Mouse (Mus musculus): ENCODE data around the gene Sh3rf3. TPM values are rescaled to one million over a fixed set of nuclear protein-coding genes. Genes with fewer than 3 reads are reported as not detected.

Sh3rf3 gene
- polyA plus RNA-seq, 1 experiment from 2014 or later = 0.43 TPM

DNA sequence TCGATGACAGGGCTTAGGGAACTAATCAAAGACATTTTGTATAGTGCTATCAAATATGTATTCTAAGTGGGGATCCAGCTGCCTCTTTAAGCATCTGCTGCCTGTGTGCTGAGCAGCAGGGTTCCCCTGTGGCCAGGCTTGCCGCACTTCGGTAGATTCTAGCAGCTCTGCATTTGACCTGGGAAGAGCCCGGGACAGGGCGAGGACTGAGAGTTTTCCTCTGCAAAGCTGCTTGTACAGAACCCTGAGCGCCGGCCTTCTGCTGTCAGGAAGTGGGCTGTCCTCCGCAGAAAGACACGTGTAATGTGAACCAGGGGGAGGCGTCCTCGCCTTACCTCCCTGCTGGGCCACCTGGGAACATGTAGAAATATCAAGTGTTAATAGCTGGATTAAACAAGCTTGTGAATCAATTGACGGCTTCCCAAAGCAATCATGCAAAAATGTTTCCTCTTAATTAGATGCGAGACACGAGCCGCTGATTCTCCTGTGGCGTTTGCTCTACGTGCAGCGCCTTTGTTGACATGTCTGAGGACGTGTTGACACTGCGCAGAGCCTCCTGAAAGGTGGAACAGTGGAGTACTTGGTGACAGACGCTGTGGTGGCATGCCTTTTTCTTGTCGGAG is 119.1 kb downstream of the Sh3rf3 start:
- no peaks in the 10 kb centered on the region for H3K9me3 ChIP-seq
- no peaks in the 10 kb centered on the region for H3K36me3 ChIP-seq
- ATAC-seq = peak; percentile 75
- no peaks in the 10 kb centered on the region for H3K27me3 ChIP-seq (replicated peaks)
- no peak overlapping the region for H3K9ac ChIP-seq
- H3K4me1 ChIP-seq (replicated peaks) = no peaks in the 10 kb centered on the region
- no peak overlapping the region for H3K27ac ChIP-seq
- WGBS = 17% methylated on average over 22 of the region's 22 CpGs
- peak overlapping the region; percentile 42 for H3K4me2 ChIP-seq (replicated peaks)
- peak overlapping the region; percentile 16; the same call in 1 of the 2 replicates for H3K4me3 ChIP-seq (replicated peaks)

GRCm38 (mm10) chr10:58935606-58936005 is 122.4 kb downstream of the Sh3rf3 start:
- no peak overlapping the region for H3K4me2 ChIP-seq (replicated peaks)
- no peaks in the 10 kb centered on the region for H3K27me3 ChIP-seq (replicated peaks)
- H3K36me3 ChIP-seq = no peaks in the 10 kb centered on the region
- WGBS = 85% methylated on average over 6 of the region's 6 CpGs
- no peak overlapping the region for H3K27ac ChIP-seq
- H3K9ac ChIP-seq = no peak overlapping the region
- no peaks in the 10 kb centered on the region for H3K4me1 ChIP-seq (replicated peaks)
- no peaks in the 10 kb centered on the region for H3K9me3 ChIP-seq
- no peak overlapping the region for H3K4me3 ChIP-seq (replicated peaks)
- ATAC-seq = no peak

DNA sequence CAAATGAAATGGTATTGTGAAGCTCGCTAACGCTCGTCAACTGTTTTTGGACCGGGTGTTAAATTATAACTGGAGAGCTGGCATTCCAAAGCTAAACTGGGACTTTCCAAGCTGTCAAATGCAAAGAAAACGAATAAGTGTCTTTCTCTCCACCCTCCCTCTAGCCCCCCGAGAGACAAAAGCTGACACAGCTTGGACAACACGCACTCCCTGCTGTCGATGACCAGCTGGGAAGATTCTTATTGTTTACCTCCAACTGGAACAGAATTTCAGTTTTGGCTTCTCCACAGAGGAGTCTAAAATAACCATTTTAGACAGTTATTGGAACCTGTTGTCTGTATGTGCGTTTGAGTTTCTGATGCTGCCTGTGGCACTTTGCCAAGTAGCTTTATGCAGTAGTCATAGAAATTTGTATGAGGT is 123.3 kb downstream of the Sh3rf3 start:
- 0 out of 2 replicates have a peak, but pooled peaks have one; percentile 51 for ATAC-seq
- H3K9me3 ChIP-seq = no peaks in the 10 kb centered on the region
- H3K4me2 ChIP-seq (replicated peaks) = no peak overlapping the region
- H3K4me1 ChIP-seq (replicated peaks) = no peaks in the 10 kb centered on the region
- no peaks in the 10 kb centered on the region for H3K27me3 ChIP-seq (replicated peaks)
- no peak overlapping the region for H3K9ac ChIP-seq
- WGBS = 48% methylated on average over 9 of the region's 9 CpGs
- H3K4me3 ChIP-seq (replicated peaks) = no peak overlapping the region
- H3K36me3 ChIP-seq = no peaks in the 10 kb centered on the region
- H3K27ac ChIP-seq = no peak overlapping the region

- no peaks in the 10 kb centered on the region for H3K36me3 ChIP-seq
- H3K27me3 ChIP-seq (replicated peaks) = no peaks in the 10 kb centered on the region
- no peak overlapping the region for H3K9ac ChIP-seq
- no peak overlapping the region for H3K4me3 ChIP-seq (replicated peaks)
- H3K4me1 ChIP-seq (replicated peaks) = no peaks in the 10 kb centered on the region
- no peak overlapping the region for H3K27ac ChIP-seq
- no peaks in the 10 kb centered on the region for H3K9me3 ChIP-seq
- ATAC-seq = no peak
- 71% methylated on average over 3 of the region's 3 CpGs for WGBS
- H3K4me2 ChIP-seq (replicated peaks) = no peak overlapping the region
Observed at GRCm38 (mm10) chr10:58937521-58937920, 124.4 kb downstream of the Sh3rf3 start.

GRCm38 (mm10) chr10:58942819-58943218 is 129.7 kb downstream of the Sh3rf3 start:
- H3K4me2 ChIP-seq (replicated peaks) = no peak overlapping the region
- H3K9me3 ChIP-seq = no peaks in the 10 kb centered on the region
- no peak overlapping the region for H3K9ac ChIP-seq
- H3K27me3 ChIP-seq (replicated peaks) = no peaks in the 10 kb centered on the region
- H3K4me1 ChIP-seq (replicated peaks) = no peaks in the 10 kb centered on the region
- WGBS = 77% methylated on average over 3 of the region's 3 CpGs
- H3K4me3 ChIP-seq (replicated peaks) = no peak overlapping the region
- no peaks in the 10 kb centered on the region for H3K36me3 ChIP-seq
- ATAC-seq = no peak
- H3K27ac ChIP-seq = no peak overlapping the region

DNA sequence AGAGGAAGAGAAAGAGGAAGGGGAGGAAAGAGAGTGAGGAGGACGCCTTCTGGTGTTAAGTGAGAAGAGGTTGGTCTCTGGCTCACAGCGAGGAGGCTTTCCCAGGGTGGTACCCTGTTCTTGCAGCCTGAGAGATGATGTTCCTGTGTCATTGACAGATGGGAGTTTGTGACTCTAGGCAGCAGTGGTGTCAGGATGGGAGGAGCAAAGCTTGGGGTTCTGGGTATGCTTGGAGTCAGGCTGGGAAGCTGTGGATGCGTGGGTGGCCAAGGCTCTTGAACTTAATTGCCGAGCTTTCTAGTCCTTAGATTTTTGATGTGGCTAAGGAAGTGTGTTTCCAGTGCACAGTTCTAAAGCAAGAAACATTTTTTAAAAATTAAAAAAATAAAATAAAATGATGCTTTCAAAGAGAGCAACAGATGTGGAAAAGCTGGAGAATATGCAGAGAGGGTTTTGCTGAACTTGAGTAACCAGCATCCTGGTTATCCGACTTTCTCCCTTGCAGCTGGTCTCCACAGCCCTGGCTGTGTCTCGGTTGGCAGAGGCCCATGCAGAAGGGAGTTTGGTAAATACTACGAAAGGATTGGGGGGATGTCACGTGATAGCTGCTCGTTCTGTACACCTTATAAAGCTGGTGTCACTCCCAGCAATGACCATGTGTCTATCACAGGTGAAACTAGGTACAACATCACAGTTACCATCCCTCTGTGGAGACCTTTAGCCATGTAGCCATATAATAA is 130.7 kb downstream of the Sh3rf3 start:
- Histone ChIP-seq H3K4me1 (replicated peaks) (no peaks in the 10 kb centered on the region), H3K36me3 (no peaks in the 10 kb centered on the region), H3K9me3 (no peaks in the 10 kb centered on the region), H3K27me3 (replicated peaks) (no peaks in the 10 kb centered on the region), H3K4me2 (replicated peaks) (no peak overlapping the region), H3K4me3 (replicated peaks) (no peak overlapping the region), H3K9ac (no peak overlapping the region), H3K27ac (no peak overlapping the region)
- 68% methylated on average over 9 of the region's 9 CpGs for WGBS
- ATAC-seq = no peak

DNA sequence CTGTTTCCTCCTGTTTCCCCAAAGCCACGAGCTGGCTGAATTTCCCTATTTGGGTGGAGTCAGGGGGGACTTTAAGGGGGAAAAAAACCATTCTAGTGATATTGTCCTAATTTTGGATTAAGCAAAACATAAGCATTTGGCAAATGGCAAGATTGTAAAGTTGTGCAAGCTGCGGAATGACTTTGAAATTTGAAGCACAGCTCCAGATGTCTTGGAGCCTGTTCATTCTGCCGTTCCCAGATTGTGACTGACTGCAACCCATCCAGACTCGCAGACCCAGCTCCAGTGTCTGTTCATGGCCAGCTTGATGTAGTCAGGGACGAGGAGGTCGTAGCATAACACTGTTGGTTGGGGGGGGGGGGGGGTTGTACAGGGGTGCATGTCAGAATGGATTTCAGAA is 131.8 kb downstream of the Sh3rf3 start:
- Histone ChIP-seq H3K27me3 (replicated peaks) (no peaks in the 10 kb centered on the region), H3K9ac (no peak overlapping the region), H3K9me3 (no peaks in the 10 kb centered on the region), H3K4me2 (replicated peaks) (no peak overlapping the region), H3K36me3 (no peaks in the 10 kb centered on the region), H3K4me1 (replicated peaks) (no peaks in the 10 kb centered on the region), H3K27ac (no peak overlapping the region), H3K4me3 (replicated peaks) (no peak overlapping the region)
- 57% methylated on average over 6 of the region's 6 CpGs for WGBS
- ATAC-seq = no peak

- Histone ChIP-seq H3K27me3 (replicated peaks) (no peaks in the 10 kb centered on the region), H3K4me3 (replicated peaks) (no peak overlapping the region), H3K36me3 (no peaks in the 10 kb centered on the region), H3K4me2 (replicated peaks) (no peak overlapping the region), H3K9ac (no peak overlapping the region), H3K27ac (no peak overlapping the region), H3K4me1 (replicated peaks) (no peaks in the 10 kb centered on the region), H3K9me3 (no peaks in the 10 kb centered on the region)
- WGBS = 39% methylated on average over 11 of the region's 11 CpGs
- ATAC-seq = no peak
Observed at GRCm38 (mm10) chr10:58949770-58950638, 136.8 kb downstream of the Sh3rf3 start.

DNA sequence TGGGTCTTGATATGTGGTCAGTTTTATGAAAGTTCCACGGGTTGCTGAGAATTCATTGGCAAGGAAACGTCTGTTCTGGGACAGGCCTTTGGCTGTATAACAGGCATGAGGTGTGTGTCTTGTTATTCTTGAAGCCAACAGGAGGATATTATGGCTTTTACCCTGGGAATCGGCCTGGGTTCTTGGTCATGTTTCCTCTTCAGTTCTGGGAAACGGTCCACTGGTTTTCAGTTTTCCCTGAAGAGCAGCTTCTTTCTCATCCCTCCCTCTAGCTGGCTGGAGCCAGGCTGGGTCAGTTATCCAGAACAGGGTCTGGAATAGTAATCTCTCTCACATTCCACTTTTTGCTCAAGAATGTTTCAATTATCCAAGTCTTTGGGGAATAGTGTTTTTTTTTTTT is 147.0 kb downstream of the Sh3rf3 start:
- 77% methylated on average over 4 of the region's 4 CpGs for WGBS
- Histone ChIP-seq H3K4me2 (replicated peaks) (no peak overlapping the region), H3K27ac (no peak overlapping the region), H3K4me1 (replicated peaks) (no peaks in the 10 kb centered on the region), H3K27me3 (replicated peaks) (no peaks in the 10 kb centered on the region), H3K9ac (no peak overlapping the region), H3K9me3 (no peaks in the 10 kb centered on the region), H3K4me3 (replicated peaks) (no peak overlapping the region), H3K36me3 (no peaks in the 10 kb centered on the region)
- ATAC-seq = no peak

DNA sequence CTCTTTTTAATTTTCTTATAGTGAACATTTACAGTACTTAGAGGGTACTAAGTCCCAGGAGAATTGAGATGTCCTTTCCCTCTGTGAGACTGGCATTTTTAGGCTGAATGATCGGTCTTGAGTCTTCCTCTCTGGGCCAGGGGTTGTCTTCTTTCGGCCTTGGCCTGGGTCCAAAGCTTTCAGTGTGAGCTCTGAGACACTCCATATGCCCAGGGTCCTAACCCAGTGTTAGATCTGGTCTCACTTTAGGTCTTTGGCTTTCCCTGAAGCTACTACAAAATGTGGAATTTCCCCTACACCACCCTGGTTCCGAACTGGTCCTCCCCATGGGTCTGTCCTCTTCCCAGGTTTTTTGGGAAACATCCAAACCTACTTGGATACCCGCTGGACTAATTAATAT is 155.1 kb downstream of the Sh3rf3 start:
- Histone ChIP-seq H3K4me2 (replicated peaks) (no peak overlapping the region), H3K4me3 (replicated peaks) (no peak overlapping the region), H3K9ac (no peak overlapping the region), H3K9me3 (no peaks in the 10 kb centered on the region), H3K27me3 (replicated peaks) (no peaks in the 10 kb centered on the region), H3K4me1 (replicated peaks) (no peaks in the 10 kb centered on the region), H3K27ac (no peak overlapping the region), H3K36me3 (no peaks in the 10 kb centered on the region)
- WGBS = 63% methylated on average over 4 of the region's 4 CpGs
- no peak for ATAC-seq

DNA sequence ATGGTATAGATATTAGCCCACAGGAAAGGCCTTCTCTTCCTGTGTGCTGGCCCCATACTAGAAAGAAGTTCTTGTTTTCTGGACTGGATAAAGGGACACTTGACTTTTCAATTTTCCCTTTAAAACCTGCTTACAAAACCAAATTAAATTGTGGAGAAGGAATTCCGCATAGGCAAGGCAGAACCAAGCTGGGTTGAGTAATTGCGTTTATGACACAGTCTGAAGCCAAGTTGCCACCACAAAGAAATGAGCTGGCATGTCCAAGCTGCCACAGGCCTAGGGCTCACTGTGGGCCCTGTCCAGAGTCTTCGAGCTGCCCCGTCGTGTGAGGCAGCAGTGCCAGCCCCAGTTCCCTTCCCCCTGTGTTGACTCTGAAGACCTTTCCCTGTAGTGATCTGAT is 156.2 kb downstream of the Sh3rf3 start:
- no peaks in the 10 kb centered on the region for H3K36me3 ChIP-seq
- no peak overlapping the region for H3K4me3 ChIP-seq (replicated peaks)
- 79% methylated on average over 5 of the region's 5 CpGs for WGBS
- H3K4me2 ChIP-seq (replicated peaks) = no peak overlapping the region
- no peak overlapping the region for H3K9ac ChIP-seq
- H3K27me3 ChIP-seq (replicated peaks) = no peaks in the 10 kb centered on the region
- no peak for ATAC-seq
- H3K9me3 ChIP-seq = no peaks in the 10 kb centered on the region
- no peak overlapping the region for H3K27ac ChIP-seq
- no peaks in the 10 kb centered on the region for H3K4me1 ChIP-seq (replicated peaks)

- Histone ChIP-seq H3K27me3 (replicated peaks) (no peaks in the 10 kb centered on the region), H3K36me3 (no peaks in the 10 kb centered on the region), H3K9me3 (no peaks in the 10 kb centered on the region), H3K4me3 (replicated peaks) (no peak overlapping the region), H3K27ac (no peak overlapping the region), H3K4me1 (replicated peaks) (no peaks in the 10 kb centered on the region), H3K4me2 (replicated peaks) (no peak overlapping the region), H3K9ac (no peak overlapping the region)
- 83% methylated on average over 1 of the region's 1 CpGs for WGBS
- no peak for ATAC-seq
Observed at GRCm38 (mm10) chr10:58972115-58972514, 159.0 kb downstream of the Sh3rf3 start.
